In genomic region chr8:126523060-126523574, GRCm38 (mm10) we compare ENCODE assay signal across 10 mouse cellular contexts. TPM values are rescaled to one million over a fixed set of nuclear protein-coding genes. Genes with fewer than 3 reads are reported as not detected.
DNase-seq lines count a peak whose midpoint lies in the region; ATAC-seq lines count a peak whose summit lies in the region.
"Had no signal": no experiment of that assay in that cellular context is flagged by ENCODE, and none has a peak within 500 bp of the region (broad histone marks: within the 10 kb centered on the region; RNA-seq: fewer than 3 reads in every experiment).

No protein-coding gene starts in this region.

- H3K4me3 ChIP-seq in kidney, embryonic 16.5 days (ENCODE audit: low read length): no peak overlapping the region
- no peak overlapping the region for H3K4me3 ChIP-seq in kidney, embryonic 14.5 days (ENCODE audit: low read length)
- H3K4me3 ChIP-seq in forebrain, embryonic 16.5 days (replicated peaks; ENCODE audit: low read length): no peak overlapping the region
- H3K4me3 ChIP-seq: megakaryocyte, embryonic 14.5 days had no signal

- H3K36me3 ChIP-seq in kidney, embryonic 16.5 days (ENCODE audit: insufficient read depth, low read length): no peaks in the 10 kb centered on the region
- H3K36me3 ChIP-seq in kidney, embryonic 14.5 days (ENCODE audit: control insufficient read depth, insufficient read depth, low read length): no peaks in the 10 kb centered on the region
- H3K36me3 ChIP-seq in forebrain, embryonic 16.5 days (ENCODE audit: control insufficient read depth, insufficient read depth): no peaks in the 10 kb centered on the region

- H3K4me2 ChIP-seq in kidney, embryonic 16.5 days (replicated peaks; ENCODE audit: low read depth, low read length): no peak overlapping the region
- H3K4me2 ChIP-seq in kidney, embryonic 14.5 days (replicated peaks; ENCODE audit: low read depth, low read length): no peak overlapping the region
- no peak overlapping the region for H3K4me2 ChIP-seq in forebrain, embryonic 16.5 days (ENCODE audit: low read length)

- H3K9me3 ChIP-seq in kidney, embryonic 16.5 days (ENCODE audit: low read length): peaks cover 3% of the 10 kb centered on the region; the same call in 1 of the 2 replicates
- no peaks in the 10 kb centered on the region for H3K9me3 ChIP-seq in kidney, embryonic 14.5 days (ENCODE audit: control insufficient read depth, low read length)
- H3K9me3 ChIP-seq in forebrain, embryonic 16.5 days (ENCODE audit: control insufficient read depth, low read length): no peaks in the 10 kb centered on the region

- DNase-seq in adrenal gland, adult 8-10 months: peak; percentile 78
- DNase-seq in lung, postnatal 14 days: peak; percentile 48
- no peak for DNase-seq in cerebellum, postnatal 25 days
- no peak for DNase-seq in liver
- DNase-seq in layer of hippocampus, postnatal 36 days: no peak
- DNase-seq: right cerebral cortex, postnatal 25 days had no signal

- no peaks in the 10 kb centered on the region for H3K27me3 ChIP-seq in kidney, embryonic 16.5 days (ENCODE audit: insufficient read depth, low read length)
- H3K27me3 ChIP-seq in kidney, embryonic 14.5 days (ENCODE audit: control insufficient read depth, insufficient read depth, low read length): no peaks in the 10 kb centered on the region
- no peaks in the 10 kb centered on the region for H3K27me3 ChIP-seq in forebrain, embryonic 16.5 days (replicated peaks; ENCODE audit: control insufficient read depth, insufficient read depth, low read length)
- H3K27me3 ChIP-seq: megakaryocyte, embryonic 14.5 days had no signal

- H3K9ac ChIP-seq in kidney, embryonic 16.5 days (replicated peaks; ENCODE audit: low read length): no peak overlapping the region
- H3K9ac ChIP-seq in kidney, embryonic 14.5 days (ENCODE audit: low read depth, low read length): no peak overlapping the region
- 0 out of 2 replicates have a peak overlapping the region, but pooled peaks have one; percentile 28 for H3K9ac ChIP-seq in forebrain, embryonic 16.5 days (replicated peaks; ENCODE audit: low read depth, low read length)

- no peak for ATAC-seq in kidney, embryonic 16.5 days (ENCODE audit: low FRiP score, low TSS enrichment)
- no peak for ATAC-seq in kidney, embryonic 14.5 days (ENCODE audit: low FRiP score, low TSS enrichment)
- peak; percentile 47; the same call in 1 of the 2 replicates for ATAC-seq in forebrain, embryonic 16.5 days

- H3K27ac ChIP-seq in kidney, embryonic 16.5 days (ENCODE audit: low read length): 0 out of 2 replicates have a peak overlapping the region, but pooled peaks have one; percentile 1
- no peak overlapping the region for H3K27ac ChIP-seq in kidney, embryonic 14.5 days (ENCODE audit: low read depth, low read length)
- peak overlapping the region; percentile 76 for H3K27ac ChIP-seq in forebrain, embryonic 16.5 days (ENCODE audit: low read length)

- WGBS in kidney, embryonic 16.5 days: 85% methylated on average over 11 of the region's 11 CpGs
- WGBS in kidney, embryonic 14.5 days: 85% methylated on average over 11 of the region's 11 CpGs
- WGBS in forebrain, embryonic 16.5 days: 59% methylated on average over 11 of the region's 11 CpGs

- peaks cover 20% of the 10 kb centered on the region for H3K4me1 ChIP-seq in kidney, embryonic 16.5 days (ENCODE audit: insufficient read depth, low read length)
- peaks cover 14% of the 10 kb centered on the region for H3K4me1 ChIP-seq in kidney, embryonic 14.5 days (ENCODE audit: control insufficient read depth, insufficient read depth, low read length)
- peaks cover 22% of the 10 kb centered on the region for H3K4me1 ChIP-seq in forebrain, embryonic 16.5 days (replicated peaks; ENCODE audit: control insufficient read depth, insufficient read depth, low read length)

RNA-seq across cellular contexts. Expression of gene Tarbp1, which starts 48.3 kb away (rescaled TPM):
- 3.1 and 3.3 TPM in 2 replicates for polyA plus RNA-seq in kidney, embryonic 16.5 days (2015; fragmentation: Nextera tagmentation; extraction: Ambion mirVana)
- 3.3 and 6.3 TPM in 2 replicates for polyA plus RNA-seq in kidney, embryonic 14.5 days (2014; fragmentation: Nextera tagmentation; extraction: Ambion mirVana)
- 1 to 10 TPM; 6.3 to 7.9 (median 7.8) TPM for total RNA-seq in adrenal gland, adult 8-10 months (2022)
- 1.8 TPM in 2 replicates for polyA plus RNA-seq in forebrain, embryonic 16.5 days (2015; fragmentation: Nextera tagmentation; extraction: Ambion mirVana)
- total RNA-seq in layer of hippocampus, postnatal 36 days (2021): 1 to 10 TPM; 4.4 to 4.6 TPM

Comparison
In these comparisons a context has a peak if more than half of its experiments do, and no peak if none do; other contexts are left out.
1. DNase-seq: peak in adrenal gland, adult 8-10 months (single experiment) and lung, postnatal 14 days (single experiment); none in cerebellum, postnatal 25 days (0 of 2), liver (single experiment) and layer of hippocampus, postnatal 36 days (0 of 2).